Mouse (Mus musculus) induced T-regulatory cell, adult 2 months (primary cell): ENCODE data around the gene Sez6.

Experiments
- DNase-seq: peaks from one replicate; pipeline ENCODE4 v3.0.0-alpha.2; 2012; ENCODE audit warnings: low read depth

Sez6 gene

DNA sequence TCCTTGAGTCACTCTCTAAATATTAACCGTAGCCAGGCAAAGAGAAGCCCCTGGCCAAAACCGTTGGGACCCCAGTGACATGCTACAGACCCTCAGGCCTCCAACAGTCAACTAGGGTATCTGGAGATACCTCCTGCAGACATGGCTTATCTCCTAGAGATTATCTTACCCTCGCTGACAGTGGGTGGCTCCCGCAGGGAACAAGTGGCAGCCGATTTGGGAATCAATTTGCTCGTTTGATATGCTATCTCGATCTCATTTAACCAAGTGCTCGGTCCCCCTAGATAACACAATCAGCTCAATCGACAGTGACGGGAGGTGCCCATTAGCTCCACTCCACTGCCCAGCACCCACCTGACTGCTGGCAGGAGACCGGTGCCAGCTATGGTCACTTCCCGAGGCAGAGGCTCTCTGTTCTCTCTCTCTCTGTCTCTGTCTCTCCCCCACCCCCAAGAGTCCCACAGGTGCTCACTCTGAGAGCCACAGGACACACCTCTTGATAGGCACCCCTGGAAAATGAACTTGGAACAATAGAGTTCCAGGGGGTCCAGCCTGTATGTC lies 19.6 kb downstream of the Sez6 start:
- DNase-seq = no peak

DNA sequence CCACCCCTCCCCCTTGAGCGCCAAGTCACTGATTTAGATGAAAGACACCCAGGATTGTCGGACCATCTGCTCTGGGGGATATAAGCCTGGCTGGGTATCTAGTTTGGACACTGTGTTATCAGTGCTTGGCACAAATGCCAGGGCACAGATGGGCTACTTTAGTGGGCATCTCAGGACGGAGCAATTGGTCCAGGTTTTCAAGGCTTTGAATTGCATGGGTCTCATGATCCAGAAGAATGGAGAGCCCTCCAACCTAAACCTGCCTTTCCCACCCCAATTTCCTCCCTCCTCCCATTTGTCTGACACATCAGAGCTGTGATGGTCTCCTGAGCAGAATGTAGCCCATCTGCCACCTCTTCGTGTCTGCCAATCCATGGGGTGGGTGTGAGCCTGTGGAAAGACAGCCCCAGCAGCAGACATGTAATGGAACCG lies 20.2 kb downstream of the Sez6 start:
- DNase-seq = no peak

DNA sequence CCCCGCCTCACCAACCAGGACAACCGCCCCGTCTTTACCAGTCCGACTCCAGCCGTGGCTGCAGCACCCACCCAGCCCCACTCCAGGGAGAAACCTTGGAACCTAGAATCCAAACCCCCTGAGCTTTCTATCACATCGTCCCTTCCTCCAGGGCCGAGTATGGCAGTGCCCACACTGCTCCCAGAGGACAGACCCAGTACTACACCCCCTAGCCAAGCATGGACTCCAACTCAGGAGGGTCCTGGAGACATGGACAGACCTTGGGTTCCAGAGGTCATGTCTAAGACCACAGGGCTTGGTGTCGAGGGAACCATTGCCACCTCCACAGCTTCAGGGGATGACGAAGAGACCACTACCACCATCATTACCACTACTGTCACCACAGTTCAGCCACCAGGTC lies 23.1 kb downstream of the Sez6 start:
- peak; percentile 43 for DNase-seq

DNA sequence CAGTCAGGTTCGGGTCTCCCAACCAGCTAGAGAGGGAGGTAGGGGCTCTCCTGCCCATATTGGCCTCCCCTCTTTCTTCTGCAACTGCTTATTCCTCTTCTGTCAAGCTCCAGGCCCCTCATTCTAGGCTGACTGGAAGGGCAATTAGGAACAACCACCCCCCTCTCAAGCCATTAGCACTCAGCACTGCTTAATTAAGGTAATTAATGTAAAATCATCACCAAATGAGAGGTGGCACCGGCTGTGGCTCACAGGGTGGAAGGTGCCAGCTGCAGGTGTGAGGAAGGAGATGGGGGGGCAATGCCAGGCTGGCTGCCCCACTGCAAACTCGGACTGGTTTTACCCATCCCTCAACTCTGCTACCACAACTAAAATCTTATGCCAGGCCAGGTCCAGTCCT lies 25.8 kb downstream of the Sez6 start:
- DNase-seq = no peak

DNA sequence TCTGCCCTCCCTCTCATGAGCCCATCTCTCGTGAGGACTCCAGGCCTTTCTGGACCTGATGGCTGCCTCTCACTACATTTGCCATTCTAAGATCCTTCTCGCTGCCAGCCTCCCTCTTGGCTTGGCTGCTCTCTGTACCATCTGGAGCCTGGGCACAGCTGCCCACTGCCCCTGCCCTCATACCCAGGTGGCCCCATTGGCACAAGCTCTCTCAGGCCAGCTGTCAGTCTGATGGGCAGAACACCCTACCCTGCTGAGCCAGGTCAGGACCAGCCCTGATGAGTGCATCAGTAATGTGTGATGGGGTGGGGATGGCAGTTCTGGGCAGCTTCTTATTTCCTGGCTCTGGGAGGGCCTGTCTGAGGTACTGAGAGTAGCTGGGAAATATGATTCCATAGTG lies 27.7 kb downstream of the Sez6 start:
- no peak for DNase-seq

DNA sequence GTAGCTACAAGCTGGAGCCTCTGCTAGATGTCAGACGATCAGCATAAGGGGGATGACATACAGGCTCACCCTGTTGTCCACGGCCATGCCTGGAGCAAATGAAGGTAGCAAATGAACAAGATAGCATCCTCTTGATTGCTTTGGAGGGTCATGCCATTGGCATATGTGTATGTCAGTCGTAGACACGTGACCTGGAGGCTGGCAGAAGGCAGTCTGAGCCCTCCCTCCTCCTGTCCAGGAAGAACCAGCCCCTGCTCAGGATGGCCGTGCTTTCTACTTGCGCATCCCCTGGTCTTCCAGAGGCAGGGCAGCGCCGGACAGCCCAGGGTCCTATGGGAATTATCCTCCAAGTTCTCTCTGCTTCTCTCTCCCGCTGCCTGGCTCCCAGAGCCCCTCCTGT lies 28.3 kb downstream of the Sez6 start:
- DNase-seq = no peak

DNA sequence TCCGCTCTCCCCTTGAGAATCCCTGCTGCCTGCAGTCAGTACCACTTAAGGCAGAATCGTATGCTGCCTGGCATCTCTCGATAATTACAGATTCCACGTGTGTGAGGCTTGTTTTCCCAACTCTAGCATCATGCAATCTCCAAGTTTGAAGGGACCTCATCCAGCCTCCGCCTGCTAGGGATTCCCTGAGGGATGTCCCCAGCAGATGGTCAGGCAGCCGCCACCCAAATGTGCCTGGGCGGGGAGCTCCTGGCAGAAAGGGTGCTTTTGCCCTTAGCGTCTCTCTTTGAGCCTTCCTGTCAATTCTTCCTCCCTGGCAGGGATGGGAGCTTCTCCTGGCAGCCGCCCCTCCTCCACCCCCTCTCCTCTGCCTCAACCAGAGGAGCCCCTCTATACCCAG lies 29.6 kb downstream of the Sez6 start:
- no peak for DNase-seq

DNA sequence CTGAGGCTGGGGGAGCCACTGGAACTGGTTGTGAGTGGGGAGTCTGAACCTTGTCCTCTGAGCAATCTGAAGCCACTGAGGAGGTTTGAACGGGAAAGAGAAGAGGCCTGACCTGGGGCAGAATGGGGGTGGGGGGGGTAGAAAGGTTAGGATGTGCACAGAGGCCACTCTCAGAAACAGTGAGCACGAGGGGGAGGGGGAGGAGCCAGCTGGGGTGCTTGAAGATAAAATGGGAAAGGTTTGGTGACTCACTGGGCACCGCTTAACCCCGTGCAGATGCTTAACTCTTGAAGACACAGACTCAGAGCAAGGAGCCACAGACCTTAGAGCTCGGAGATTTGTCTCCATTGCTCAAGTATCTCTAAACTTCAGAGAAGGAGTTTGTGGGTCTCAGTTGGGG lies 30.3 kb downstream of the Sez6 start:
- no peak for DNase-seq

DNA sequence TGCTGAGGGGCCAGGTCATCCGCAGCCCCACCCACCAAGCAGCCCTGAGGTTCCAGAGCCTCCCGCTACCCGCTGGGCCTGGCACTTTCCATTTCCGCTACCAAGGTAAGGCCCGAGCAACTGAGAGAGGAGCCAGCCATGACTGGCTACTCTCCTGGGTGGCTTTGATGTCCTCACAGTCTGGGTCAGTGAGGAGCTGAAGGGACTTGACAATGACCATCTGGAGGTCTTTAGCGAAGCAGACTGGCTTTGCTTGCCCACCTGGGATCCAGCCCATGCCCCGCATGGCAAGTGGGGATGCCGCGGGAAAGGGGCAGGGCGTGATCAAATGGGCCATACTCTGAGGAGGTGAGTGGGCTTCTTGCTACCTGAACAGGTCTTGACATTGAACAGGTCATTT lies 32.3 kb downstream of the Sez6 start:
- DNase-seq = no peak

DNA sequence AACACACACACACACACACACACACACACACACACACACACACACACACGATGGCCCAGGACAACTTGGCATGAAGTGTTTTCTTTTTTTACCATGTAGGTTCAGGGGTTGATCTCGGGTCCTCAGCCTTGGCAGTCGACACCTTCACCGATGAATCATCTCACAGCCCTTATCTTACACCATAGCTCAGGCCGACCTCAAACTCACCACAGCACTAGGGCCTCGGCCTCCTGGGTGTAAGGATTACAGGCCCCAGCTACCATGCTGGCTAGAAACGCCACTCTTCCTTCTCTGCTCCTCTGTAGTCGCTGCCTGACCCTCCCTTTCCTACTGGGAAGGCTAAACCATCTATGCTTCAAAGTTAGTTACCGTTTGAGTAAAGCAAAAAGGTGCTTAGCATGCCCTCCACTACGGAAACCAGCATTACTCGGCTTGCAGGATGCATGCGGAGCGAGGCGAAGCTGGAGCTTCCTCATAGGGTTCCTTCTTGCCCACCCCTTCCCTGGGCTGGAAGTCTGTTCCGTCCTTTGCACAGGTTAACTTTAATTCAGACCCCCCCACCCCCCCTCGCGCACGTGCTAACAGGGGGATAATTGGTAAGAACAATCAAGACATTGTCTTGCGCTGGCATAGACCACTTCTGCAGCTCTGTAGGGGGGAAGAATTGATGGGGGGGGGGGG lies 34.0 kb downstream of the Sez6 start:
- DNase-seq = no peak

DNA sequence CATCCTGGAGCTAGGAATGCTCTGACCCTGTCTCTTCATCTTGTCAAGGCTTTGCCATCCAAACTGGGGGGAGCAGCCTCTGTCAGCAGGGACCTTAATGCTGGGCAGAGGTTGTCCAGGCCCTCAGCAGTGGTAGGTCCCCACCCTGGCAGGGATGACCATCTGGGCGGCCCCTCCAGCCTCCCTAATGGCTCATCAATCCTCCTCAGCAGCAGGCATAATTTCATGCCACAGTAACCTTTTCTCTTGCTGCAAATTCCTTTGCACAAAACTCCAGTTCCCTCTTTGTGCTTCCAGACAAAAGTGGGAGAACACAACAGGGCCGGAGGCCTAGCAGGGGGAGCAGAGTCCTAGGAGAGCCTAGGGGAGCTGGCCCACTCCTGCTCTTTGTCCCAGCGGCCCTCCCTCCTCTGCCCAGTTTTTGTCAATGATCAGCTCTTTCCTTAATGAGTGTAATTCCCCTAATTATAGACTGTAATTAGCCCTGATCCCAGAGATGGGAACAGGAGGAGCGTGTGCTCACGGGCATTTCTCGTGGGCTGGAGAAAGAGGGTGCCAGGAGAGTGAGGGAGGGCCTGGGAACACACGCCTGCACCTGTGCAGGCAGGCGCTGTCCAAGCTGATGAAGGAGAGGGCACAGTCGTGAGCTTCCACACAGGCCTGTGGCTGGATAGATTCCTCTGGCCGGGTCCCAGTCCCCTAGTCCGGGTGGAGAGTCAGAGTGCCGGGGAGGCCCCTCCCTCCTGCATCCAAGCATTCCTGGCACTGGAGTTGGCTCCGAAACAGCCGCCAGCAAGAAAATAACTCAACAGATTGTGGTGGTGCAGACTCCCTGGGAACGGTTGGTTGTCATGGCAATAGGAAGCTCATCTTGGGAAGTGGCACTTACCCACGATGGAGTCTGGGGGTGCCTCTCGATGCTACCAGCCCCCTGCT lies 34.8 kb downstream of the Sez6 start:
- no peak for DNase-seq

DNA sequence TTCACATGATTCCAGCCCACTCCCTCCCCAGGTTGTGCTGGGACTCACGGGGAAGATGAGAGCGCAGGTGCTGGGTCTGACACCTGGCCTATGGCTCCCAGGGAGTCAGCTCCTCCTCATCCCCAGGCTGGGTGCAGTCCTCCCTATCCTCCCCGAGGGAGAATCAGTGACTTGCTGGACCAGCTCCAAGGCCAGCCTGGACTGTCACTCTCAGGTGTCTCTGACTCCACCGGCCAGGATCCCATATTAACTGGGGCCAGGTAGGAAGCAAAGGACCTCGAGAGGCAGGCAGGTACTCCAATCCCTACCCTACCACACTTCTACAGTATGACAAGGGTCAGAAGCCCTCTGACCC lies 35.4 kb downstream of the Sez6 start:
- DNase-seq = no peak

DNA sequence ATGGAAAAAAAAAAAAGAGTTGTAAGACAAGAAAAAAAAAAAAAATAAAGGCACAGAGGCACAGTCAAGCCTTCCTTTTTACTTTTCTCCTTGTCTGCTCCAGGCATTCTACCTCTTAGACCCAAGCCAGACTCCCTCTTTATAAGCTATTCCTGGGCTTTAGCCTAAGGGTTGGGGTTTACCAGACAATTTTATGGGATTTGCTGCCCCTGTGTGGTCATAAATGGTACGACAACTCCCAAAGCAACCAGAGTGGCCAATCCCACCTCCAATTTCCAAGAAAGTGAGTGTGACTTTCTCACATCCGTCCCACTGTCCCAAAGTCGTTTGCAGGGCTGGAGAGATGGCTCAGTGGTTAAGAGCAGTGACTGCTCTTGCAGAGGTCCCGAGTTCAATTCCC lies 36.5 kb downstream of the Sez6 start:
- DNase-seq = peak; percentile 84

DNA sequence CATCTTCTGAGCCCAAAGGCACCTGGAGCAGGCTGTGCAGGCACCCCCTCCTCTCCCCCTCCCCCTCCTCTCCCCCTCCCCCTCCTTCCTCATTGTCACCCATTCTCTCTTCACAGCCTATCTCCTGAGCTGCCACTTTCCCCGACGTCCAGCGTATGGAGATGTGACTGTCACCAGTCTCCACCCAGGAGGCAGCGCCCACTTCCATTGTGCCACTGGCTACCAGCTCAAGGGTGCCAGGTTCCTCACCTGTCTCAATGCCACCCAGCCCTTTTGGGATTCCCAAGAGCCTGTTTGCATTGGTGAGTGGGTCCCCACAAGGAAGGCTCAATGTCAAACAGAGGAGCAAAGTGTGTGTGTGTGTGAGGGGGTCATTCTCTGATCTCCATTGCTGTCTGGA lies 38.2 kb downstream of the Sez6 start:
- no peak for DNase-seq

DNA sequence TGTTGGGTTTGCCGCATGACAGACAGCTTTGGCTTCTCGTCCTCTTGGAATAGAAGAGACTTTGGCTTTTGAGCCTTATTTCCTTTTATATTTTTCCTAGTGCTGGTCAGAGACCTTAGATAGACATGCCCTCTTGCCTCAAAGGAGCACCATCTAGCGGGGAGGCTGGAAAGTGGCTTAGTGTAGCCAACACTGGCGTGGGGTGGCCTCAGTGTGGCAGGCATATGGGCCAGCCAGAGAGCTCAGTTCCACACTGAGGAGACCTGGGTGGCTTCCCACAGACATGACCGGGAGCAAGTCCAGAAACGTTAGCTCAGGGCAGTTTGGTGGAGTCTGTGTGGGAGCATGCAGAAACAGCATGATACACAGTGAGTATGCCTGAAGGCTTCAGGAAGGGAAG lies 40.1 kb downstream of the Sez6 start:
- no peak for DNase-seq

DNA sequence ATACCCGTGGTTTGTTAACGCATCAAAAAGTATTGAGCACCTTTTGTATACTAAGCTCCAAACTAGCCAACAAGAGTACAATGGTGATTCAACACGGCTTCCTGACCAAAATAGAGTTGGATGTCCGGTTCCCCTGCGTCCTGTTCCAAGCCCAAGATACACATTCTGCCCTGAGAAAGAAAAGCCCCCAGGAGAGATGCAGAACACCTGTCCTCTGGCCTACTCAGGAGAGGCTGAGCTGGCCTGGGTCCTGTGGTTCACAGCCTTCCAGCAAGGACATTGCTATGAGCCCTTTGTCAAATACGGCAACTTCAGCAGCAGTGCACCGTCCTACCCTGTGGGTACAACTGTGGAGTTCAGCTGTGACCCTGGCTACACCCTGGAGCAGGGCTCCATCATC lies 42.9 kb downstream of the Sez6 start:
- DNase-seq = no peak

DNA sequence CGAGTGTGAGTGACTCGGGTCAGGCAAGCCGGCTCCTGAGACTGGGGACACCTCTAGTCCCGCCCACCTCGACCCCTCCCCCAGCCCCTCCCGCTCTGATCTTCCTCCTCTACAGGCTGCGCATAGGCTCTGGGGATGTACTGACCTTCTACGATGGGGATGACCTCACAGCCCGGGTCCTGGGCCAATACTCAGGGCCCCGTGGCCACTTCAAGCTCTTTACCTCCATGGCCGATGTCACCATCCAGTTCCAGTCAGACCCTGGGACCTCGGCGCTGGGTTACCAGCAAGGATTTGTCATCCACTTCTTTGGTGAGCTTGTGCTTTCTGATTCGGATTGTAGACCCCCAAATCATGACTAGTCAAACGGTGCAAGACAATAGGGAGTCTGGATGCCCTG lies 43.7 kb downstream of the Sez6 start:
- no peak for DNase-seq

DNA sequence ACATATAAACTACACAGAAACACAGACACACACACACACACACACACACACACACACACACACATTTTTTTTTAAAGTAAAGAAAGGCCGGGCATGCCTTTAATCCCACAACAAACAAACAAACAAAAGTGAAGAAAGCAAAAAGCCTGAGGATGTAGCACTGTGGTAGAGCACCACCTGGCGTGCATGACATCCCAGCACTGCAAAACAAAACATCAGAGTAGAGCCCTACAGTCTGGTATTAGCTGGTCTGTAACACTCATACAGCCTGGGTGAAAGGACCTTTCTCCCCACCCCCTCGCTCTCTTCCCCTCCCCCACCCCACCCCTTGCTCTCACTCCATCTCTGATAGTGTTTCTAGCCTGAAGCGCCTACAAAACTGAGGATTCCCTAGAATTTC lies 45.3 kb downstream of the Sez6 start:
- no peak for DNase-seq

DNA sequence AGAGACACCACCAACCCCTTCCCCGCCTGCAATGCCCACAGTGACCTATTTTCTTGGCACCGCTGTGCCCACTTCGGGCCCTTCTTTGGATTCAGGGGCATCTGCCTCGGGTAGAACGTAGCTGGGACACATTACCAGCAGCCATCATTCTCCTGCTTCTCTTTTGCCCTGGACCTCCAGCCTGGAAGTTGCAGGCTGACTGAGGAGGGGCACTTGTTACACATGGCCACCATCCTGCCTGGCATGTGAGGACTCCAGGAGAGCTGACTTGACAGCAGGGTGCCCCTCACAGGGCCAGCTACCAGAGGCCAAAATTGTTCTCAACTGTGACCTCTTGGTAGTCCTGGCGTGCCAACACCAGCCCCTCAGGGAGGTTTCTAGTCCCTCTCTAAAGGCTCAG lies 47.6 kb downstream of the Sez6 start:
- no peak for DNase-seq

DNA sequence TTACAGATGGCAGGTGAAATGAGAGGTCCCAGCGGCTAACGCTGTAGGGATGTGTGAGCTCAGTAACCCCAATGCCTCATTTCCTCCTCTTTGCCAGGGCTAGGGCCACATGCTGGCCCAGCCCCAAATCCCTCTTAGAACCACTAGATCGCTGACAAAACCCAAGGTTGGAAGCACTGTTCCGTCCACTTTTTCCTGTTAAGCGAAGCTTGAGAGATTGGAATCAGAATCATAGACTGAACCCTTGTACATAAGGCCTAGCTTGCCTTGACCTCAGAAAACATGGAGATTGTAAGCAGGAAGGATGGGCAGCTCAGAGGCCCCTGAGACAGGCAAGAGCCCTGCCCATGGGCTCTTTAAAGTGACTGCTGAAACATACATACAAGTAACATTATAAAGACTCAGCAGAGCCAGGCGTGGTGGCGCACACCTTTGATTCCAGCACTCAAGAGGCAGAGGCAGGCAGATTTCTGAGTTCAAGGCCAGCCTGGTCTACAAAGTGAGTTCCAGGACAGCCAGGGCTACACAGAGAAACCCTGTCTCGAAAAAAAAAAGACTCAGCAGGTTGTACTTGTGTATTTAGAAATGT lies 48.7 kb downstream of the Sez6 start:
- DNase-seq = no peak

DNA sequence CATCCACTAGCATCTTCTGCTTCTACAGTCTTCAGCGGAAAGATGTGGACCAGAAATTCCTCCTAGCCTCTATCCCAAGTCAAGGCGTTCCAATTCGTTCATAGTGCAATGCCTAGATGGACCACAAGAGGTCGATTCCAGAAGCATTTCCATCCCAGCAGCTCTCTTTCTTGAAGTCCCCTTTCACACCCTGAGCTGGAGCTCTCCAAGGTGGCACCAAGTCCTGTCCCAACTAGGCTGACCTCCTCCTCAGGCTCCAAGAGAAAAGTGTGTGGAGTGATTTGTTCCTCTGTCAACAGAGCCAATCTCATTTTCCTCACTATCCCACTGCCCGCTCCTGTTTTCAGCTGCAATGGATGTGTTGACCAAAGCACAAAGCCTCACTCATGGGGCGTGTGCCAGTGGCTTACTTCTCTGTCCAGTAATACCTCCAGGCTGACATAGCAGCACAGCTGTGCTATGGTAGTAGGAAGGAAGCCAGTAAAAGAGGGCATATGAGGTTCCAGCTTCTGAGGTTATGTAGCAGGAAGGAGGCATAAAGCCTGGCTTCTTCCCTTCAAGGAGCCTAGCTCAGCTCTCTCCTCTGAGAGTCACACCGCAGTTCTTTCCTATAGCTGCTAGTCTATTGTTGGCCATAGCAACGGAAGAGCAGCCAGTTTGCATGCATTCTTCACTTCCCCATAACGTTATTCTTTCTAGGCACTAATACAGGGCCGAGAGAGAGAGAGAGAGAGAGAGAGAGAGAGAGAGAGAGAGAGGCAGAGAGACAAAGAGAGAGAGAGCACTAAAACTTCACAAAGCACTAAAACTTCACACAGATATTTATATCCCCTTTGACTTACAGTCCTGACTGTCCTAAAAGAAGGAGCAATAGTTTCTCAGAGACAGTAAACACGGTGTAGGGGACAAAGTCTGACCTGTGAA lies 49.9 kb downstream of the Sez6 start:
- peak; percentile 74 for DNase-seq
